Mouse (Mus musculus): ENCODE results near the gene Wbp1.
A peak's percentile ranks its signal among the peaks of the same experiment; 100 is the strongest.

Gene Wbp1

GRCm38 (mm10) chr6:83120930-83121862, at the start of gene Wbp1:
Gene Wbp1, minus strand, starts transcription at chr6:83121559.
- DNase-seq: peak; percentile 99

GRCm38 (mm10) chr6:83171063-83171462, 49.7 kb upstream of the Wbp1 start:
- DNase-seq: no peak

GRCm38 (mm10) chr6:83169872-83170271, 48.5 kb upstream of the Wbp1 start:
- peak; percentile 29 for DNase-seq

GRCm38 (mm10) chr6:83166243-83166630, 44.9 kb upstream of the Wbp1 start:
- peak; percentile 21 for DNase-seq

GRCm38 (mm10) chr6:83165607-83166242, 44.4 kb upstream of the Wbp1 start, which contains the start of gene Dctn1:
Gene Dctn1, plus strand, starts transcription at chr6:83165920.
- DNase-seq: peak; percentile 96

GRCm38 (mm10) chr6:83165026-83165606, 43.8 kb upstream of the Wbp1 start:
- no peak for DNase-seq

- peak; percentile 80 for DNase-seq
Observed at GRCm38 (mm10) chr6:83162701-83163100, 41.3 kb upstream of the Wbp1 start.

GRCm38 (mm10) chr6:83161921-83162641, 40.7 kb upstream of the Wbp1 start:
- peak; percentile 52 for DNase-seq

GRCm38 (mm10) chr6:83161442-83161841, 40.1 kb upstream of the Wbp1 start:
- no peak for DNase-seq

- DNase-seq: peak; percentile 37
Observed at GRCm38 (mm10) chr6:83159456-83159855, 38.1 kb upstream of the Wbp1 start.

- DNase-seq: peak; percentile 61
Observed at GRCm38 (mm10) chr6:83156259-83156684, 34.9 kb upstream of the Wbp1 start, which contains the start of the genes Wdr54 and 1700003E16Rik. Gene Wdr54, minus strand, starts transcription at chr6:83156397. Gene 1700003E16Rik, plus strand, starts transcription at chr6:83156404.

- DNase-seq: no peak
Observed at GRCm38 (mm10) chr6:83155552-83156238, 34.3 kb upstream of the Wbp1 start.

GRCm38 (mm10) chr6:83153485-83153884, 32.1 kb upstream of the Wbp1 start:
- no peak for DNase-seq

- no peak for DNase-seq
Observed at GRCm38 (mm10) chr6:83153038-83153437, 31.7 kb upstream of the Wbp1 start.

- no peak for DNase-seq
Observed at GRCm38 (mm10) chr6:83151721-83152120, 30.4 kb upstream of the Wbp1 start.

- no peak for DNase-seq
Observed at GRCm38 (mm10) chr6:83147280-83147679, 25.9 kb upstream of the Wbp1 start.

GRCm38 (mm10) chr6:83145805-83146204, 24.4 kb upstream of the Wbp1 start:
- DNase-seq: no peak

- no peak for DNase-seq
Observed at GRCm38 (mm10) chr6:83145209-83145608, 23.9 kb upstream of the Wbp1 start.

GRCm38 (mm10) chr6:83142886-83143285, 21.5 kb upstream of the Wbp1 start:
- DNase-seq: no peak

- no peak for DNase-seq
Observed at GRCm38 (mm10) chr6:83142211-83142731, 20.9 kb upstream of the Wbp1 start.

- DNase-seq: no peak
Observed at GRCm38 (mm10) chr6:83141636-83142035, 20.3 kb upstream of the Wbp1 start.

GRCm38 (mm10) chr6:83140044-83140443, 18.7 kb upstream of the Wbp1 start:
- no peak for DNase-seq
